Mouse (Mus musculus): ENCODE results near the gene F2r. TPM values are rescaled to one million over a fixed set of nuclear protein-coding genes. Genes with fewer than 3 reads are reported as not detected.

F2r gene
- total RNA-seq, 2 experiments from 2014 or later: 8.8 to 10.3 TPM

Other genes with a start within 250 kb of the F2r start
- 10 to 100 TPM; 44.1 to 45.5 TPM for gene Aggf1, start 243.1 kb downstream of the F2r start, total RNA-seq (2021)
- gene Crhbp, start 173.6 kb downstream of the F2r start, total RNA-seq (2021): 10 to 100 TPM; 16.8 to 17.8 TPM
- not detected for gene S100z, start 139.8 kb downstream of the F2r start, total RNA-seq (2021)
- gene F2rl1, start 93.3 kb downstream of the F2r start, total RNA-seq (2021): under 1 TPM; 0.19 to 0.35 TPM
- gene F2rl2, start 78.4 kb upstream of the F2r start, total RNA-seq (2021): under 1 TPM; 0.41 to 0.45 TPM

Measured in layer of hippocampus, postnatal 14 days (tissue).